Mouse (Mus musculus): ENCODE results near the gene Rps6ka2. TPM values are rescaled to one million over a fixed set of nuclear protein-coding genes. Genes with fewer than 3 reads are reported as not detected.
A peak's percentile ranks its signal among the peaks of the same experiment; 100 is the strongest.

The Rps6ka2 gene
- polyA plus RNA-seq, 1 experiment from 2014 or later, result 37.5 TPM

GRCm38 (mm10) chr17:7260360-7260759, 90.4 kb downstream of the Rps6ka2 start:
- Histone ChIP-seq H3K27ac (replicated peaks) (peak overlapping the region; percentile 77), H3K4me2 (peak overlapping the region; percentile 38), H3K9ac (peak overlapping the region; percentile 52; the same call in 1 of the 2 replicates), H3K9me3 (no peaks in the 10 kb centered on the region), H3K4me1 (peaks cover 75% of the 10 kb centered on the region), H3K4me3 (no peak overlapping the region), H3K27me3 (replicated peaks) (no peaks in the 10 kb centered on the region), H3K36me3 (peaks cover 48% of the 10 kb centered on the region)
- 3% methylated on average over 10 of the region's 10 CpGs for WGBS
- ATAC-seq (ENCODE audit: extremely low read depth, insufficient number of reproducible peaks, low FRiP score, low TSS enrichment), result no peak; the same call in 1 of the 2 replicates

- Histone ChIP-seq H3K4me2 (no peak overlapping the region), H3K4me3 (no peak overlapping the region), H3K4me1 (peaks cover 92% of the 10 kb centered on the region), H3K27ac (replicated peaks) (peak overlapping the region; percentile 77), H3K27me3 (replicated peaks) (no peaks in the 10 kb centered on the region), H3K9me3 (no peaks in the 10 kb centered on the region), H3K36me3 (peaks cover 38% of the 10 kb centered on the region), H3K9ac (peak overlapping the region; percentile 54; the same call in 1 of the 2 replicates)
- ATAC-seq (ENCODE audit: extremely low read depth, insufficient number of reproducible peaks, low FRiP score, low TSS enrichment), result no peak
- 17% methylated on average over 10 of the region's 10 CpGs for WGBS
These were observed 92.1 kb downstream of the Rps6ka2 start for GRCm38 (mm10) chr17:7262056-7262455.

GRCm38 (mm10) chr17:7262620-7263019, 92.7 kb downstream of the Rps6ka2 start:
- Histone ChIP-seq H3K4me1 (peaks cover 95% of the 10 kb centered on the region), H3K9ac (no peak overlapping the region), H3K4me2 (no peak overlapping the region), H3K4me3 (no peak overlapping the region), H3K9me3 (no peaks in the 10 kb centered on the region), H3K27ac (replicated peaks) (peak overlapping the region; percentile 77), H3K36me3 (peaks cover 38% of the 10 kb centered on the region), H3K27me3 (replicated peaks) (no peaks in the 10 kb centered on the region)
- no peak for ATAC-seq (ENCODE audit: extremely low read depth, insufficient number of reproducible peaks, low FRiP score, low TSS enrichment)
- 83% methylated on average over 4 of the region's 4 CpGs for WGBS

GRCm38 (mm10) chr17:7264610-7265009, 94.7 kb downstream of the Rps6ka2 start:
- H3K4me1 ChIP-seq, result peaks cover 97% of the 10 kb centered on the region
- 51% methylated on average over 5 of the region's 5 CpGs for WGBS
- peak overlapping the region; percentile 96 for H3K27ac ChIP-seq (replicated peaks)

GRCm38 (mm10) chr17:7265291-7265690, 95.4 kb downstream of the Rps6ka2 start:
- Histone ChIP-seq H3K4me1 (peaks cover 97% of the 10 kb centered on the region), H3K9me3 (no peaks in the 10 kb centered on the region), H3K4me2 (no peak overlapping the region), H3K27ac (replicated peaks) (peak overlapping the region; percentile 96), H3K4me3 (no peak overlapping the region), H3K27me3 (replicated peaks) (no peaks in the 10 kb centered on the region), H3K9ac (peak overlapping the region; percentile 47), H3K36me3 (peaks cover 27% of the 10 kb centered on the region)
- 50% methylated on average over 4 of the region's 4 CpGs for WGBS
- ATAC-seq (ENCODE audit: extremely low read depth, insufficient number of reproducible peaks, low FRiP score, low TSS enrichment), result no peak

More at GRCm38 (mm10) chr17:7264610-7265009, 94.7 kb downstream of the Rps6ka2 start:
- H3K4me3 ChIP-seq, result no peak overlapping the region
- ATAC-seq (ENCODE audit: extremely low read depth, insufficient number of reproducible peaks, low FRiP score, low TSS enrichment), result no peak
- H3K9me3 ChIP-seq, result no peaks in the 10 kb centered on the region
- H3K36me3 ChIP-seq, result peaks cover 27% of the 10 kb centered on the region
- H3K27me3 ChIP-seq (replicated peaks), result no peaks in the 10 kb centered on the region
- no peak overlapping the region for H3K4me2 ChIP-seq
- H3K9ac ChIP-seq, result 0 out of 2 replicates have a peak overlapping the region, but pooled peaks have one; percentile 21

GRCm38 (mm10) chr17:7265705-7266368, 95.9 kb downstream of the Rps6ka2 start:
- H3K4me2 ChIP-seq, result no peak overlapping the region
- peaks cover 97% of the 10 kb centered on the region for H3K4me1 ChIP-seq
- ATAC-seq (ENCODE audit: extremely low read depth, insufficient number of reproducible peaks, low FRiP score, low TSS enrichment), result no peak
- H3K9ac ChIP-seq, result peak overlapping the region; percentile 47; the same call in 1 of the 2 replicates
- H3K27me3 ChIP-seq (replicated peaks), result no peaks in the 10 kb centered on the region
- peaks cover 27% of the 10 kb centered on the region for H3K36me3 ChIP-seq
- H3K9me3 ChIP-seq, result no peaks in the 10 kb centered on the region
- H3K4me3 ChIP-seq, result no peak overlapping the region
- peak overlapping the region; percentile 96 for H3K27ac ChIP-seq (replicated peaks)
- WGBS, result 39% methylated on average over 12 of the region's 12 CpGs

- Histone ChIP-seq H3K9me3 (no peaks in the 10 kb centered on the region), H3K27me3 (replicated peaks) (no peaks in the 10 kb centered on the region), H3K9ac (peak overlapping the region; percentile 25; the same call in 1 of the 2 replicates), H3K4me2 (no peak overlapping the region), H3K4me1 (peaks cover 94% of the 10 kb centered on the region), H3K27ac (replicated peaks) (peak overlapping the region; percentile 96), H3K4me3 (no peak overlapping the region), H3K36me3 (peaks cover 19% of the 10 kb centered on the region)
- no peak for ATAC-seq (ENCODE audit: extremely low read depth, insufficient number of reproducible peaks, low FRiP score, low TSS enrichment)
- WGBS, result 63% methylated on average over 2 of the region's 2 CpGs
These were observed 97.9 kb downstream of the Rps6ka2 start for GRCm38 (mm10) chr17:7267843-7268242.

- WGBS, result 14% methylated on average over 12 of the region's 12 CpGs
- no peak overlapping the region for H3K4me3 ChIP-seq
- H3K4me1 ChIP-seq, result peaks cover 96% of the 10 kb centered on the region
- ATAC-seq (ENCODE audit: extremely low read depth, insufficient number of reproducible peaks, low FRiP score, low TSS enrichment), result peak; percentile 73
- H3K27me3 ChIP-seq (replicated peaks), result no peaks in the 10 kb centered on the region
- H3K27ac ChIP-seq (replicated peaks), result peak overlapping the region; percentile 96
- peak overlapping the region; percentile 33; the same call in 1 of the 2 replicates for H3K9ac ChIP-seq
- peak overlapping the region; percentile 10; the same call in 1 of the 2 replicates for H3K4me2 ChIP-seq
- H3K9me3 ChIP-seq, result no peaks in the 10 kb centered on the region
- H3K36me3 ChIP-seq, result peaks cover 13% of the 10 kb centered on the region
These were observed 99.4 kb downstream of the Rps6ka2 start for GRCm38 (mm10) chr17:7269151-7269806.

- Histone ChIP-seq H3K9me3 (no peaks in the 10 kb centered on the region), H3K4me2 (no peak overlapping the region), H3K4me1 (peaks cover 90% of the 10 kb centered on the region), H3K27me3 (replicated peaks) (no peaks in the 10 kb centered on the region), H3K9ac (peak overlapping the region; percentile 44), H3K4me3 (no peak overlapping the region), H3K27ac (replicated peaks) (peak overlapping the region; percentile 96), H3K36me3 (peaks cover 14% of the 10 kb centered on the region)
- WGBS, result 72% methylated on average over 8 of the region's 8 CpGs
- ATAC-seq (ENCODE audit: extremely low read depth, insufficient number of reproducible peaks, low FRiP score, low TSS enrichment), result no peak
These were observed 100.6 kb downstream of the Rps6ka2 start for GRCm38 (mm10) chr17:7270506-7270905.

- Histone ChIP-seq H3K27me3 (replicated peaks) (no peaks in the 10 kb centered on the region), H3K27ac (replicated peaks) (peak overlapping the region; percentile 96), H3K36me3 (peaks cover 22% of the 10 kb centered on the region), H3K9ac (peak overlapping the region; percentile 44), H3K4me3 (no peak overlapping the region), H3K9me3 (no peaks in the 10 kb centered on the region), H3K4me1 (peaks cover 79% of the 10 kb centered on the region), H3K4me2 (no peak overlapping the region)
- WGBS, result 37% methylated on average over 10 of the region's 10 CpGs
- ATAC-seq (ENCODE audit: extremely low read depth, insufficient number of reproducible peaks, low FRiP score, low TSS enrichment), result no peak
These were observed 101.7 kb downstream of the Rps6ka2 start for GRCm38 (mm10) chr17:7271522-7272134.

GRCm38 (mm10) chr17:7273054-7273453, 103.1 kb downstream of the Rps6ka2 start:
- WGBS, result 22% methylated on average over 9 of the region's 9 CpGs

More at GRCm38 (mm10) chr17:7273054-7273453, 103.1 kb downstream of the Rps6ka2 start:
- Histone ChIP-seq H3K4me1 (peaks cover 64% of the 10 kb centered on the region), H3K36me3 (peaks cover 34% of the 10 kb centered on the region), H3K27me3 (replicated peaks) (no peaks in the 10 kb centered on the region), H3K4me2 (peak overlapping the region; percentile 47), H3K4me3 (no peak overlapping the region), H3K27ac (replicated peaks) (peak overlapping the region; percentile 96), H3K9ac (peak overlapping the region; percentile 73), H3K9me3 (no peaks in the 10 kb centered on the region)
- no peak for ATAC-seq (ENCODE audit: extremely low read depth, insufficient number of reproducible peaks, low FRiP score, low TSS enrichment)
